Mouse (Mus musculus) embryo, embryonic 9.5 days (tissue): ENCODE measurements around the gene Tmem9.

ENCODE experiments used
- DNase-seq: peaks from one replicate; pipeline ENCODE4 v3.0.0-alpha.2; 2017; ENCODE audit errors: extremely low spot score

Gene Tmem9

GRCm38 (mm10) chr1:136030201-136030600 lies 22.3 kb downstream of the Tmem9 start:
- DNase-seq, result no peak

- DNase-seq, result no peak
These were observed 23.7 kb downstream of the Tmem9 start for GRCm38 (mm10) chr1:136031697-136032096.

GRCm38 (mm10) chr1:136032961-136033360 lies 25.0 kb downstream of the Tmem9 start:
- no peak for DNase-seq

GRCm38 (mm10) chr1:136038746-136039538 lies 31.0 kb downstream of the Tmem9 start:
- no peak for DNase-seq

DNA sequence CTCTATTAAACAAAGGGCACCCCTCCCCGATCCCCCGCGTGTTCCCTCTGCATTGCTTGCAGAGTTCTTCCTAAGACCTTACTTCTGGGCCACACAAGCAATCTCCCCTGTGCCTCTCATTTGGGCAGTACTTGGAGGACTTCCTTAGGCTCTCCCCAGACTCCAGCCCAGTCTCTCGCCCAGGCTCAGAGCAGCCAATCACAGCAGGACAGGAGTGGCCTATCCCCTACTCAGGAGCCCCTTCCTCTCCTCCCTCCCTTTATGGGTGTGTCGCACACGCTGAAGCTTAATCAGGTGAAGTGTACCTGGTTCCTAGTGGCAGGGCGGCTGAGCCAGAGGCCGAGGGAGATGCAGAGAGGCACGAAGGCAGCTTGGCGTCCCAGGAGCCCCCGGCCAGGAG lies 32.5 kb downstream of the Tmem9 start:
- no peak for DNase-seq

DNA sequence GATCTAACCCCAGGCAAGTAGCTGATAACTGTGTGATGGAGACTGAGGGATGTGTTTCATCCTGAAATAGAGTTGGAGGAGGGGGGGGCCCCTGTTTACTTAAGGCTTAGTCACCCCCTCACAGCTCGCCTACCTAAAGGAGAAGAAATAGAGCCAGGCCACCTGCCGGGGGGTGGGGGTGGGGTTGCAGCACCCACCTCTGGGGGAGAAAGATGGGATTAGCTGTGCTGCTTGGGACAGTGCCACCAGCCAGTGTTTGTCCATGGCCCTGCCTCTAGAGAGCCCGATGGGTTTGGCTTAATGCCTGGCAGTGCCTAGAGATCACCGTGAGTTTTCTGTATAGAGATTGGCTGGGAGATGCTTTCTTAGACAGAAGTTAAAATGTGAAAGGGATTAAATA lies 32.9 kb downstream of the Tmem9 start:
- DNase-seq, result no peak

DNA sequence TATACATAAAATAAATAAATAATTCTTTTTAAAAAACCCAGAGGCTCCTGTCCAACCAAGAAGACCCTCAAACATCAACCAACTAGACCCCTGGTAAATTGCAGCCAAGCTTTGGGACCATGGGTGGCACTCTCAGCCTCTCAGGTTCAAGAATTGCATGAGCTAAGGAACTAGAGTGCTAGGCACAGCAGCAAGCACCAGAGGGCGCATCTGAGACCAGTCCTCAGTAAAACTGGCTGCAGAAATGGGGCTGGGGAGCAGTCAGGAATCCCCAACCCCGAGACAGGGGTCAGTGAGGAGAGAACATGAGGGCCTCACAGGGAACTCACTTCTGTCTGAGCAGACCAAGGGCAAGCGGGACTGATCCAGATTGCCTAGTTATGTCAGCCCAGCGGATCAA lies 37.8 kb downstream of the Tmem9 start:
- peak; percentile 57 for DNase-seq

DNA sequence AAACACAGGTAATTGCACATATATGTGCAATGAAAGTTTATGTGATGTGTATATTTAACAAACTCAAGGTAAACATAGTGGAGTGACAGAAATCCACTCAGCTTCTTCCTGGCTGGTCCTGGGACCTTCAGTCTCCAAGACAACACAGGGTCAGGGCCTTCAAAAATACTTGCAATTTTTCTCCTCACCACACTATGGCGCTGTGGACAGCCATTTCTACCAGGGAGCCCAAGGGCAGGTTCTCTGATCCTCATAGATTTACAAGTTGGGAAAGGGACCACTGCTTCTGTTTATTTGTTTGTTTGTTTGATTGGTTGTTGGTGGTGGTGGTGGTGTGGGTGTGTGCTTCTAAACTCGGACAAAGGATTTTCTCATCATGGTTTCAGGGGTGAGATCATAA lies 39.5 kb downstream of the Tmem9 start:
- DNase-seq, result peak; percentile 44

- no peak for DNase-seq
These were observed 39.9 kb downstream of the Tmem9 start for GRCm38 (mm10) chr1:136047894-136048293.

DNA sequence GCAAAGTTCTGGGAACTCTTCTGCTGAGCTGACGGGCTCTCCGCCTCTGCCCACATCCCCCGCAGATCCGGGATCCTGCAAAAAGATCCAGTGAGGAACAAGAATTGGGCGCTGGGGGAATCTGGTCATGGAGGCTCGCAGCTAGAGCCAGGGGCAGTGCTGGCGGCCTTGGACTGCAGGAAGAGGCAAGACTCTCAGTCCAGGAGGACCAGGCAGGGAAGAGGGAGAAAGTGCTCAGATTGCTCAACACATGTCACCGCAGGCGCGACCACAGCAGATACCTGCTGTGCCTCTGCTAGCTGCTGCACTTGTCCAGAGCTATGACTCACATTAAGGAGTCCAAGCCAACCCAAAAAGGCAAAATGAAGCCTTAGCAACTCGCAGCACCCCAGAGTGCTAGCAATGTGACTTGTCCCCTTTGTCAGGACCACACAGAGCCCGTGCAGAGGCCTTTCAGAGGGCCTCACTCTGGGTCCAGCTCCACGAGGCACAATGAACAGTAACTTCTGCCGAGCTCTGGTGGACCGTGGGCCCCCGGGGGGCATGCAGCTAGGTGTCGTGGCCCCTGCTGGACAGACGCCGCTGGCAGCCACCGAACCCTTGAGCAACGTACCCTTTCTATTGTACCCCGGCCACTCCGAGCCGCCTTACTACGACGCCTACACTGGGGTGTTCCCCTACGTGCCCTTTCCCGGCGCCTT lies 42.5 kb downstream of the Tmem9 start, which contains the start of gene Ascl5:
Ascl5 (plus strand) TSS at position 493 of the 701 bp plus-strand sequence.
- DNase-seq, result no peak

- no peak for DNase-seq
These were observed 43.0 kb downstream of the Tmem9 start for GRCm38 (mm10) chr1:136051013-136051315.

GRCm38 (mm10) chr1:136051465-136051864 lies 43.5 kb downstream of the Tmem9 start:
- DNase-seq, result peak; percentile 78

DNA sequence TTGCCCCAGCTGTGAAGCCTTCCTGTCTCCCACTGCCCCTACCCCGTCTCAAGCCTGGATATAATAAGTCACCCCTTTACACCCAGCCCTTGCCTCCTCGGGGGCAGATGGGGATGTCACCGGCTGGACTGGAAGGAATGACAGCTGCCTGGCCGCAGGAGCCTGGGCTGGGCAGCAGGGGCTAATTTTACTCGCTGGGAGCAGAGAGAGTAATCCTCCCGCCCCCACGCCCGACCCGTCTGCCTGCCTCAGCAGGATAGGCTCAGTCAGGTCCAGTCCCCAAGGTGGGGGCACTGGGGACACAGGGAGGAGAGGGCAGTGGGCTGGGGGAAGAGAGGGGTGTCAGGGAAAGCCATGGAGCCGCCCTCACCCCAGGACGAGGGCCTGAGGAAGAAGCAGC lies 44.6 kb downstream of the Tmem9 start, which contains the start of gene Cacna1s:
Cacna1s (plus strand) TSS at position 204 of the 400 bp plus-strand sequence.
- DNase-seq, result no peak

- DNase-seq, result no peak
These were observed 47.8 kb downstream of the Tmem9 start for GRCm38 (mm10) chr1:136055771-136056170.

DNA sequence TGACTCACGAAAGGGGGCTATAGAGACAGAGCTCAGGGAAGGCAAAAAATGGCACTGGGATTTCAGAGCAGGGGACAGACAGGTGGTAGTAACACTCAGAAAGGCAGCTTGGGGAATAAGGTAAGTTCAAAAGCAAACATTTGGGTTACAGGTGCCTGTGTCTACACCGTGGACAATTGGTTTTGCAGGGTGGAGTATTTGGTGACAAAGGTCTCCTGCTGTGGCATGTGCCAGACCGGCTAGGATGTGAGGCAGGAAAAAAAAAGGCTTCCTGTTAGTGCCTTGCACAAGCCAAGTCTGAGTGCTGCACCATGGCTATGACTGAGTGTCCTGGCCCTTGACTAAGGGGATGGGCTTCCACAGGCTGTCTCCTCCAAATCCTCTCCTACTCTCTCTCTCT lies 50.6 kb downstream of the Tmem9 start:
- no peak for DNase-seq

GRCm38 (mm10) chr1:136061041-136061789 lies 53.3 kb downstream of the Tmem9 start:
- DNase-seq, result no peak

- no peak for DNase-seq
These were observed 53.8 kb downstream of the Tmem9 start for GRCm38 (mm10) chr1:136061790-136062141.

DNA sequence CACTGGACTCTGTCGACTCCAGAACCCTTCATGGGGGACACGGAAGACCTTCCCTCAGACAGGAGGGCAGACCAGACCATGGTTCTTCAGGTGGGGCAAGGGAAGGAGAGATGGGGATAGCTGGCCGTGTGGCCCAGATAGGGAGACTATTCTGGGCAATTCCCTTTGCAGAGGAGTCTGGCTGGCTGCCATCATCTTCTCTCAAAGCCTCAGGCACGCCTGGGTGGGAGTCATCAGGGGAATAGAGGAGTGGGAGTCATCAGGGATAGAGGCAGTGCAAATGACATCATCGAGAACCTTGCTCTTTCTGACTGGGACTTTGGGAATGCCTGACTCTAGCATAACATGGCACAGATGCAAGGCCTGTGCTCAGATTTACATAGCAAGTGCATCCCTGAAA lies 56.0 kb downstream of the Tmem9 start:
- DNase-seq, result no peak

DNA sequence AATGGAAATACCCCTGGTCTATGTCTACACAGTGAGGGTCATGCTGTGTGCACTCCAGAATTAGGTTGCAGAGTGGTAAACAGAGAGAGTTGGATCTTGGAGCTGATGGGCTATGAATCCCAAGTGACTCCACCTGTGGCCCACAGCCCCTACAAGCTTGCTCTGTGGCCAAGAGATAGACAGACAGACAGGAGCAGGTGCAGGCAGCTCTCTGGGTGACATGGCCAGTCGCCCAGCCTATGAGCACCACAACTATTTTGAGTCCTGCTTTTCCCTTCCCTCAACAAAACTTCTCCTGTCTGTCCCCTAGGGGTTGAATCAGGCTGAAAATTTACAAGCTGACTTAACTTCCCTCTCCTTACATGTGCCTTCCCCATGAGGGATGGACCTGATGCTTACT lies 58.7 kb downstream of the Tmem9 start:
- no peak for DNase-seq

- no peak for DNase-seq
These were observed 59.6 kb downstream of the Tmem9 start for GRCm38 (mm10) chr1:136067579-136067978.

DNA sequence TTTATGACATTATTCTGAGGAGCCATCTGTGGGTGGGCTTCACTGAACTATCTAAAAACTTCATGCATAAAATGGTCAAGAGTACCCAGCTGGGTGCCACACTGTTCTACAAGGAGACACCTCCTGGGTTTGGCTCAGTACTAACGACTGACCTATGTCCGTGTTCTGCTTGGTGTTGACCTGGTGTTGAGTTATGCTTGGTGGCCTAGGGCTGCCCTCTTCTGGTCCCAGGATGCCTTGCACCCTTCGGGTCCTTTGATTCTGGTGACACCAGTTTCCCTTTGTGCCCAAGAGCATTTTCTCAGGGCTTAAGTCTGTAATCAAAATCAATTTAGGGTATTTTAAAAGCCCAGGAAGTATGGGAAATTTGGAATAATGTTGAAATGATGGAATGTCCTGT lies 68.1 kb downstream of the Tmem9 start:
- peak; percentile 54 for DNase-seq

- DNase-seq, result no peak
These were observed 69.7 kb downstream of the Tmem9 start for GRCm38 (mm10) chr1:136077656-136078055.

DNA sequence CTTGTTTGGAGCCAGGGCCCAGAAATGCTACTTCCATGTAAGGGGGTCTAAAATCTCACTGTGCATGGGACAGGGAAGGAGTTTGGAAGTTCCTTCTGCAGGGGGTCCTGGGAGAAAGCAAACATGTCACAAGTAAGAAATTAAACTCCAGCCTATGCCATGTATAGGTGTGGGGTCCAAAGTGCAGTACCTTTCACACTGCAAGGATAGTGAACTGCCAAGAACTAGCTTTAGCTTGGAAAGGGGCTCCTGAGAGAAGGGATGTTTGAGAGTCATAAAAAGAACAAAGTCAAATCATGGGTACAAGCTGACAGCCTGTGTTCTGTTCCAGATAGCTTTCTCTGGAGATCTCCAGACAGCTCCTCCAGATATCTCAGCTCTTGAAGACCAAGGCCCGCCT lies 73.2 kb downstream of the Tmem9 start:
- DNase-seq, result no peak
